Mouse (Mus musculus) brain, embryonic 18.5 days (tissue): ENCODE data around the gene Ing3.

ENCODE experiments used
- DNase-seq: peaks from one replicate; pipeline ENCODE4 v3.0.0-alpha.2; 2012; ENCODE audit warnings: low read depth, low spot score

The Ing3 gene

DNA sequence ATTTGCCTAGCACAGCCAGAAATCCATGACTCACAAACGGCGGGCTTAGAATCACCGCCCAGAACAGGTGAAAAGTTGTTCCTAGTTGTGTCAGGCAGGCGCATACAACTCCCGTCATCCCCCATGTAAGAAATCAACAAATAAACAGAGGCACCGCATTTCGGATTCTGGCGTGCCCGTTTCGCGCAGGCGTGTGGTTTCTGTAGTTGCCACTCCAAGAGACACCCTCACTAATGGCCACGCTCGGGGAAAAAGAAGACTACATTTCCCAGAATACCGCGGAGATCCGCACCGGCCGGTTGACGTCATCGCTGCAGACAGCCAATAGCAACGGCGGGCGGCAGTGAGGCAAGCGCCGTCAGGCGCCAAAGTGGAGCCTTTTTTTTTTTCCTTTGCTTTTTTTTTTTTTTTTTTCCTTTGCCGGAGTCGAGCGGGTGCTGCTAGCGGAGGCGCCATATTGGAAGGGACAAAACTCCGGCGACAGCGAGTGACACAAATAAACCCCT lies at the start of gene Ing3:
Ing3 (plus strand) TSS at position 346 of the 506 bp plus-strand sequence.
- DNase-seq: peak; percentile 98

DNA sequence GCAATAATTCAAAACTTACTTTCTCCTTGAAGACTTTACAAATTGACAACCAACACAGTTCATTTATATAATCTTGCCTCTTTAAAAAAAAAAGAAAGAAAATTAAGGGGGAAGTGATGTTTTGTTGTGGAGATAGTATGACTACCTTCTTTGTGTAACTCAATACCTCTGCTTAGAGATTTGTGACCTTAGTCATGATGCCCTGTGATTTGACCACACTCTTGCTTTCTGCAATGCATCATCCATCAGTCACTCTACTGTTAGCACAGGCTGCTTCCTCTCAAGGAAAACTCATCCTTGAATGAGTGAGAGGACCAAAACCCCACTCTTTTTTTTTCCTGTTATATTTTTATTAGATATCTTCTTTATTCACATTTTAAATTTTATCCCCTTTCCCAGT lies 39.7 kb upstream of the Ing3 start:
- no peak for DNase-seq

DNA sequence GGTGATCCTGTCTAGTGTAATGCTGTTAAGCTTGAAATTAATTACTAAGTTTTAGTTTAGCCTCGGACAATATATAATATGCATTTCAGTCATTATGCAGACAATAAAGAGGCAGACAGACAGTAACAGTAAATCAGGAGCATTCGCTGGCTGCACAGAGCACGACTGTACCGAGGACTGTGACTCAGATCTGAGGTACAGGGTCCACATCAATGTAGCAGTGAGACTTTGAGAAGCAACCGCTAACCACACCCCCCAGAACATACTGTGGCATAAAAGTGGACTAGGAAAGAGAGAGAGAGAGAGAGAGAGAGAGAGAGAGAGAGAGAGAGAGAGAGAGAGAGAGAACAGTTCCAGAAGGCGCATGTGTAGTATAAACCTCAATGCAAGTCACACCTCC lies 38.6 kb upstream of the Ing3 start:
- DNase-seq: no peak

DNA sequence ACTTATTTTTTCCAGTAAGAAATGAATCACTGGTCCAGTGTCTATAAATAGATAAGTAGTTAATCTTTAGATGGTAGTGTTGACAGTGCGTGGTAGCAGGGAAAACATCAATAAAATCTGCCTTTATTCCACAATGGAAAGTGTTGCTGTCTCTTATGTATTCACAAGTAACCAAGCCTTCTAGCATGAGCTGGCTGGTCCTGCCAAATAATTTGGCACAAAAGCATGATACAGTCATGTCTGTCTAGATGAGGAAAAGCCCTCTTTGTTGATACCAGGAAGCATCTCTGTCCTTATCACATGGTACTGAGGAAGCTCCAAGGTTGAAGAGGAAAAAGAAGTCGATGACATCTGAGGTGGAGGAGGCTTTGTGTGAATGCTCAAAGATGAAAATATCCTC lies 32.8 kb upstream of the Ing3 start:
- no peak for DNase-seq

DNA sequence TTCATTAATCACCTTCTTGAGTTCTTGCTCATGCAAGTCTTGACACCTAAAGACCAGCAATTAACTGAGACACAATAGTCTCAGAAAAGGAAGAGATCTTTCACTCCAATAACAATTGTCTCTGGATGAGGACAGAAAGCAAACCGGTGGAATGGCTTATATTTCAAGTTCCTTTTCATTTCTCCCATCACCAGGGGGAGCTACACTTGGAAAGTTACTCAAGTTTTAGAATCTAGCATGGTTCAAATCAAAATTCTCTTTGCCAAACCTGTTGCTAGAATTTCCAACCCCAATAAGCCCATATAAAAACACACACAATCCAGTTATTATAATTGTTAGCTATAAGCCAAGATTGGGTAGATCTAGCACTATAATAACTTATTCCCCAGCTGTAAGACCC lies 25.2 kb upstream of the Ing3 start:
- DNase-seq: no peak

DNA sequence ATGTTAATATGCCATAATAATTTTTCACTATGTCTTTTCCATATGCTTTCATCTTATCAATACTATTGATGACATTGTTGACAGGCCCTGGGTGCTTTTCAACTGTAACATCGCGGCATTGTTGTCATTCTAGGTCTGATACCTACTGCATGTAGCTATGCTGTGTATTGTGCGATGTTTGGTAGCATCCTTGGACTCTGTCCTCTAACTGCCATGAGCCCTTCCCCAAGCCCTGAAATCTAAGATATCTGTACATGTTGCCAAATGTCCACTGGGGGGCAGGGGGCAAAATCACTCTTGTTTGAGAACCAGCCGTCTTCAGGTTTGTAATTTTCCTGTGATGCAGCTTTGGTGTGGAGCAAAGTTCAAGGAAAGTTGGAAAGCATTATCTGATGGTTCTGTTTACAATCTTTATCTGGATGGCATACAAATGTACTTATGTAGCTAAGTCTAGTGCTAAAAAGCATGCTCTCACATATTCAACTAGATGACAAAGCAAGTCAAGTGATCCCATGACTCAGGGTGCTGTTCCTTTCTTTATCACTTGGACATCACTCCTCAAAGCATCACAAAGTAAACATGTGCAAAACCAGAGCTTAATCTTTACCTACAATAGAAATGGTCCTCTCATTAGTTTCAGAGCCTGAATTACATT lies 11.3 kb upstream of the Ing3 start:
- DNase-seq: no peak

DNA sequence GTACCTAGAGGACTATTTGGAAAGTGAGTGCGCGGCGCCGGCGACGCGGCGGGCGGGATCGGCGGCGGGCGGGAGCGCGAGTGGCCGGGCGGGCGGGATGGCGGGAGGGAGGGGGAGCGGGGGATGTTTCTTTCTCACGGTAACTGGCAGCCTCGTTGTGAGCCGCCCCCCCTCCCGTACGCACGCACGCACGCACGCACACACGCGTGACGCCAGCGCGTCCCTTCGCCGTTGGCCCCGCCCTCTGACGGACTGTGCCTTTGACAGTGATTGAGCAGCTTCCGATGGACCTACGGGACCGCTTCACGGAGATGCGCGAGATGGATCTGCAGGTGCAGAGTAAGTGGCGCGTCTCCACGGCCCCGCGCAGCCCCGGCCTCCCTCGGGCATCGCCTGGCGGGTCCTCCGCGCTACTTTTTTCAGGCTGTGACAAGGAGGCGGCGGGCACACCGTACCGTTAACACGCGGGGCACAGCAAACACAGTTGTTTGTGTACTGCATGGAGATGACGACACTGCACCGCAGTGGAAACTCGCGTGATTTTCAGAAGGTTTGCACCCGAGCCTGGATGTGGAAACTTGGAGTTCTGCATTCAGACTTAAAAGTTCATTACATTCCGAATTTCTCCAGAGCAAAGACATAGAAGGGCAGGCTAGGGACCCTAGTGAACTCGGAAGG lies 539 bp downstream of the Ing3 start:
- peak; percentile 88 for DNase-seq

DNA sequence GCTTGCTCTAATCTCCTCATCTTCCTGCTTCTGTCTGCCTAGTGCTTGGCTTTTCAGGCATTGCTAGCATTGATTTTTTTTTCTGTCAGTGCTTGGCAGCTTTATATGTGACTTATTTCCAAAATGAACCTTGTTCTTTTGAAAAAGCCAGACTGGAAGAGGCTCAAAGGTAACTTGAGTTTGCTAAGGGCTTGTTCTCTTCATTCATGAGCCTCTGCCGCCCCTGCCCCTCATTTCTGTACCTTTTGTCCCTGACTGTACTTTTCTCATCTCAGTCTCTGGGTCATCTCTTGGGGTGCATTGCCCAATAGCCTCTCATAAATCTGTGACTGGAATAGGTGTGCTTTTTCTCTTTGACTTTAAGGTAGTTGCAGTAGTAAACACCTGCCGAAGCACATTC lies 1.3 kb downstream of the Ing3 start:
- DNase-seq: no peak

DNA sequence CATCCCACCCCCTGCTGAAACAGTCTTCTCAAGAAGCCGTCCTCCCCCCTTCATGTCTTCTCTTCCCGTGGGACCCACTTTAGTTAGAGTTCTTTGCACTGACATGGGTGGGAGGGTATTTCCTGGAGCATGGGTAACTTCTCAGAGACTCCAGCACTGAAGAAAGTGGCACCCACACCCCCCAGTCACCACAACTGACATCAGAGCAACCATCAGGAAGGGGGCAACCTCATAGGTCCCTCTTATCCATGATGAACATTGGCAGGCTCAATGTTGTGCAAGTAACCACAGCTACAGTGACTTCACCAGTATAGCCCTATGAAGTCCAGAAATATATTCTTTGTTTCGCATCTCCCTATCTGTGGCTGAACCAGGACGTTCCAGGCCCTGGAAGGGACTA lies 6.1 kb downstream of the Ing3 start:
- no peak for DNase-seq

DNA sequence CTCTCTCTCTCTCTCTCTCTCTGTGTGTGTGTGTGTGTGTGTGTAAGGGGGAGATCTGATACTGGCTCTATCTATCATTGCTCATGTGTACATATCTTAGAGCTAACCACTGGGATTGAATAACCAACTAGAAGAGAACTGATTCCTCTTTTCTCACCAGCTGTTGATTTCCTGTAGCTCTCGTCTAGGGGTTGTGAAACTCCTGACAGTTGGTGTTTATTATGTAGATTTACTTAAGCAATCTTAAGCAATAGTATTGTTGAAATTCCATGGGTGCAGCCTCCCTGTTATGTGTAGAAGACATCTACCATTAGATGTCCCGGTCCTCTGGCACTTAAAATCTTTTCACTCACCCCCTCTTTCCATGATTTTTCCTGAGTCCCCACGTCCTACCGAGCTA lies 9.6 kb downstream of the Ing3 start:
- no peak for DNase-seq

DNA sequence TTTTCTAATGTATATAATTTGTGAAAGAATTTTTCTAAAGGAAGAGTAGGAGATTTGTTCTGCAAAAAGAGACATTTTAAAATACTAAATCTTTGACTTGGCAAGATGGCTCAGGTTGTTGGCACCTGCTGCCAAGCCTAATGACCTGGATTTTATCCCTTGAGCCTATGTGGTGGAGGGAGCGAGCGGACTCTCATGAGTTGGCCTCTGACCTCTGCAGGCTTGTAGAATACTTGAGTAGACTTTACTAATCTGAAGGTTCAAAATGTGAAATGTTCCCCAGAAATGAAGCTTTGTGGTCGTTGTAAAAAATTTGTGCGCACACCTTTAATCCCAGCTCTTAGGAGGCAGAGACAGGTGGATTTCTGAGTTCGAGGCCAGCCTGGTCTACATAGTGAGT lies 10.5 kb downstream of the Ing3 start:
- DNase-seq: no peak

DNA sequence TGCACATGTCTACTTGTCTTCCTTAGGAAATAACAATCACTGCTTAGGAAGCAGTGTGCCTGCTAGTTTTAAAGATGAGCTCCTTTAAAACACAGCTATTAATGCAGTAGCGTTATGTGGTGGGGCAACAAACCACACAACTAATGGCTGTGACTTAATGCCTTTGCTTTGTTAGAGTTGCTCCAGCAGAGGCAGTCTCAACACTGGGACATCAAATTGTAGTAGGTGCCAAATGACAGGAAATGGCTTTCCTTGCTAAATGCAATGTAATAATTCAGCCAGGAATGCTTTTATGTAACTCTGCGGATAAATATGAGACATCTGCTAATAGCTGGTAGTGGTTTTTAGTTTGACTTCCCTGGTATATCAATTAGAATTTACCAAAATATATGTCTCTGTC lies 28.2 kb downstream of the Ing3 start:
- no peak for DNase-seq

DNA sequence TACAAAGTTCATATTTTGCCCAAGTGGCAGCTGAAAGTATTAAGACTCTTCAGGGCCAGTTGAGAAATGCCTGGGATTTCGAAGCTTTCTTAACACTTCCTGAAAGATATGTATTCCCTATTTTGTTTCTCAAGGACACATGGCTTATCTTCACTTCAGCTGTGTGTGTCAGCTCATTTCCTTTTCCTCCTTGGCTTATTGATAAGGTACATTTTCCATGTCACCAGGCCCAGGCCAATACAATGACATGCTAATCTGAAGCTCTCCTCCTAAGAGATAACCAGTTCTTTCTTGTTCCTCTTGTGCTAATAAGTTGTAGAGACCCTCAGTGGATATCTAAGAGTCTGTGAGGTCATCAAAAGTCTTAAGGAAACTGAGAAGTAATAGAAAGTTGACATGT lies 31.7 kb downstream of the Ing3 start:
- no peak for DNase-seq

DNA sequence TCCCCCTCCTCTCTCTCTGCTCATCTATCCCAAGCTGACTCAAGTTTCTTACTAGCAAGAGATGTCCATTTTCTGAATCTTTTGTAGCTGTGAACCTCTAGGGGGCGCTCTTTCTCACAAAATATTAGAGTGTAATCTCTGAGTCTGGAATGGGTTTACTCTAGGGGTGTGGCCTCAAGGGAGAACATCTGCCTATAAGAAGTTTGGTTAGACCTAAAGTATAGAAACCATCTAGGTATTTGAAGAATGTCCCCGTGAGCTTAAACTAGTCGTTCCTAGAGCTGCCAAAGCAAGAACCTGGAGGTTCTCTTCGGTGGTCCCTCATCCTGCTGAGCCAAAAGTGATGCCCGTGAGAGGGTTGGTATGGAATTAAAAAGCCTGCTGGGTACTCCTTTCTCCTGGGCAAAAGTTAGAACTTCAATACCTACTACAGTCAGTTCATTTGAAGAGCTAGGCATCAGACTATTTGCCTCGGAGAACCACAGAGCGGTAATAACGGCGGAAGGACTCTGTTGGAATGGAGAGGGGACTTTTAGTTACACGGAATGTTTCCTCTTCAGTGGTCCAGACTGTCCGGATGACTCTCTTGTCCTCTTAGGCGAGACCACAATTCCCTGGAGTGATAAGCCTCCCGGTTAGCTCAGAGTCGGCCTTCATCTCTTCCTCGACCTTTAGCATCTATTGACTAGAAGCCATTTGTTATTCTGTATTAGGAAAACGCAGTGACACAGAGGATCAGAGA lies 35.8 kb downstream of the Ing3 start:
- no peak for DNase-seq

DNA sequence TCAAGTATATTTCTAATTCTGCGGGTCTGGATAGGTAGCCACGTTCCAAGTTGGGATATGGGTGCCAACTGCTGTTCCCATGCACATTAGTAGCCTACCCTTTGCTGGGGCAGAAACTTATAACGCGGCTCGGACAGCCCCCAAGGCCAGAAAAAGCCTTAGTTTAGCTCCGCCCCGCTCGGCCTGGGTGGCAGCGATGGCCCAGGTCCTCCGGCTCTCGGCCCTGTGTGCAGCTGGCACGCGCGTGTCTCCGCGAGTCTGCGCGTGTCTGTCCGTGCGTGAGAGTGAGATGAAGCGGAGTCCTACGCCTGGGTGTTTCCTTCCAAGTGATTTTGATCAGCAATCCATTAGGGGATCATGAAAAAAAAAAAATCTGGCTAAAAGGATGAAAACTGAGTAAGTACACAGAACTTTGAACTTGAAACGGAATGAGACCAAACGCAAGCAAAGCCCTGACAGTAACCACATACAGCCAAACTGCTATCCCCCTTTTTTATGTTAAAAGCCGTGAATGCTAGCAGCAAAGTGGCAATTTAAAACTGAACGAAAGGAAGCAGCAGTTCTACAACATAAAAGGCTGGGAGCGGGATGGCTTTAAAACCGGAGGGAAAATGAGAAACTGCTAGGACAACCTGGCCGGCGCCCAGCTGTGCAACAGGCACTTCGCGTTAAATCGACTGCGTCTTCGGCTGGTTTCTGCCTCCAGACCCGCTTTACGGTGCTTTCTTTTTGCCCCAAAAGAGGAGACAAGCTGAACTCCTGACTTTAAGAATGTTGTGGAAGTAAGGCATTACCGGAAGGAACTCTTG lies 36.6 kb downstream of the Ing3 start, which contains the start of gene Cped1:
Cped1 (plus strand) TSS at position 185 of the 809 bp plus-strand sequence.
- DNase-seq: peak; percentile 16

DNA sequence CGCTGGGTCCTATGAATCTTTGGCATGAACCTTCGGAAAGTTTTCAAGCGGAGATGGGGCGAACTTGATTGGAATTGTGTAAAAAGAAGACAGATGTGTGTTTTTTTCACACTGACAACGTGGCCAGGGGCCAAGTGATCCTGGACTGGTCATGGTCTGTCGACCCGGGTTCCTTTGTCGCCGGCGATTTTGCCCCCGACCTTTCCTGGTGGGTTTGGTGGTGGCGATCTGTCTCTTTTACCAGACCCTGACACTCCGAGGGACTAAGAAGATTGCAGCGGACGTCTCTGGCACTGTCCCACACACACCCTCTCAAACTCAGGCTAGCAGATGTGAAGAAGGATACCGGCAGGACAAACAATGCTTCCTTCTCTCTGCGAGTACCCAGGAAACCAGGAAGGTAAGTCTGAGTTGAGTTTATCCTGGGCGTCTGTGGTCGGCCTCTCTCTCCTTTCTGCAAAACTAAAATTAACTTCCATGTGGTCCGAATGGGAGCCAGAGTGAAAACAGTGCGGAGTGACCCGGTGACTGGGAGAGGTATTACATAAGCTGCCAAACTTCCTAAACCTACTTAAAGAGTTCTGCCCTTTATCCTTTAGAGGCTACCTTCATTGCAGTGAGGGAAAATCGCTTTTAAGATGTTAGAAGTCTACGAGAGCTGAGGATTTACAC lies 37.4 kb downstream of the Ing3 start:
- no peak for DNase-seq

DNA sequence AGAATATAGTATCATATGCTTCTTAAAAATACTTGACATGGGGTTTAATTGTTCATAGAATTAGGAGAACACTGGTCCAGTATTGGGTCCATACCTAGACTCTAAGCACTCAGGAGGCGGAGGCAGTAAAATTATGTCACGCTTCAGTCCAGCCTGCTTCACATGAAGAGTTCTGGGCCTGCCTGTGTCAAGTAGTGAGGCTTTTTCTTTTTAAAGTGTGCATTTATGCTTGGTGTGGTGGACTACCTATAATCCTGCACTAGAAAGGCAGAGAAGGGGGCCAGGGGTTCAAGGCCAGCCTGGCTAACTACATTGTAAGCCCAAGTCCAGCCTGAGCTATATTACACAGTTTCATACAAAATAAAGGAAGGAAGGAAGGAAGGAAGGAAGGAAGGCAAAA lies 38.2 kb downstream of the Ing3 start:
- DNase-seq: no peak

DNA sequence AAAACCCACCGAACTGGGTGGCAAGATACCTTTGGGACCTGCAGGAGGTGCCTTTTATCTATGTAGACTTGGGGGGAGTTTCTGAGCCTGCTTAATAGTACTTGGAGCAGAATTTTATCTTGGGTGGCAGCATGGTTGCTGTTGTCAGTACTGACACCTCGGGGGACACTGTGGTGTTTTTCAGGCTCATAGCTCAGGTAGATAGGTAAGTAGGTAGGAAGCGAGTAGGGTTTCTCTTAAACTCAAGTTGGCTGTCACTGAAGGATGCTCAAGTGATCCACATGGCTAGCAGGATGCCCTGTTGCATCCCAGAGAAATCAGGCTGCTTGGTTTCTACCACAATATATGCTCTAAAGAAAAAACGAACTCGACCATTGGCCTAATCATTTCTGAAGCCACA lies 38.9 kb downstream of the Ing3 start:
- DNase-seq: no peak

DNA sequence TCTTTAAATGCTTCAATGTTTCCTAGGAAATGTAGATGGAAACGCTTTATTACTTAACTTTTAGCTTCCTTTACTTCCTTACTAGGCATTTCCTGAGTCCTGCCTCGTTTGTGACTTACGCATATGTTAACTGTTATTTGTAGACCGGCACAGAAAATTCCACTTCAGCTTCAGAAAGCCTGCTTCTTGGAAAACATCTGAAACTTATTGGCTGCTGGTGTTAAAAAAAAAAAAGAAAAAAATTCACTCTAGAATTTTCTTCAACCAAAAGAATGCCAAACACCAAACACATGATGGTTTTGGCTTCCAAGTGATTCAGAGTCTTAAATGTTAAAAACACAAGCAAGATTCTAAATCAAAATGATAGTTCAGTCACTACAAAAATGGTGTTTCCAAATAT lies 39.7 kb downstream of the Ing3 start:
- DNase-seq: no peak

DNA sequence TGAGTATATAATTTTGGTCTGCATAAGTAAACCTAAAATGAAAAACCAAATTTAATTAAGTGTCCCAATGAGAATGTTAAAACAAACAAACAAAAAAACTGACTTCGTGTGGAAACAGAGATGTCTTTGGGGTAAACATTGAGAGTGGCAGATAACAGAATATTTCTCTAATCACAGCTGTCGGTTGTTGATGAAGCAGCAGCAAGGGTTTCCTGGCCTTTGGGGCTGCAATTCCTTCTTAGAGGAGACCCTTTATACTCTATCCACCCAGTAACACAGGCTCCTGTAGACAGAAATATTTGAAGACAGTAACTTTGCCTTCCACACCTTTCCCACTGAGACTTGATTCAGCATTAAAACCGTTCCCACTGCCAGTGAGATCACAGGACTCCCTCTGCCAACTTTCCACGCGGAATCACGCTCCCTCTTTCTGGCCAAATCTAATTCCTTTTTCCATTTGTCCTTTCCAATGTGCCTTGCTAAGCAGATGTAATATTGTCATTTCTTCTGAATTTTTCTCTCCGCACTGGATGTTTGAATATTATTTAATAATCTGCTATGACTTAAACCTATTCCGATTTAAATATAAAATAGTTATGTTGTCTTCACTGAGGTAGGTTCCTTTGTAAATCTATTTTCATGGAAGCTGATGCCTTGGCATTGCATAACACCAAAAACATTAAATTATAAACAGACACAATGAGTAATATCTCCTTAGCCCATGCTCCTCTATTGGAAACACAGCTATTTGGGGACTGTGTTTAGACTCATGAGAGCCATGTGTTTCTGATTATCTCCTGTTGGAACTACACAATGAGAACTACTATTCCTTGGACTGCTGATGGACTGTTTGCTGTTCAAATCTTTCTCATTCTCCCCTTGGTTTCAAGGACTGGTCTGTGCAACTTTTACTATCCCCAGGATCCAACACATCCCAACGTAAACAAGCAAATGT lies 41.1 kb downstream of the Ing3 start:
- no peak for DNase-seq
